Mouse (Mus musculus) liver, postnatal 0 days (tissue): ENCODE measurements around the gene Trim56.

ENCODE experiments used
- CTCF ChIP-seq: sonication (generic); IDR thresholded peaks from 2 replicates; pipeline ENCODE4 v1.5.1; 2016; ENCODE audit warnings: antibody characterized with exemption, low read depth
- EP300 ChIP-seq: IDR thresholded peaks from 2 replicates; pipeline ENCODE4 v1.6.1; 2016; ENCODE audit warnings: antibody characterized with exemption, low read depth, mild to moderate bottlenecking

GRCm38 (mm10) chr5:137121280-137121679 lies 5.3 kb upstream of the Trim56 start:
- no peak for TF ChIP-seq CTCF
- no peak for TF ChIP-seq EP300
